Mouse (Mus musculus) heart, embryonic 15.5 days (tissue): ENCODE measurements around the gene Gse1. TPM values are rescaled to one million over a fixed set of nuclear protein-coding genes. Genes with fewer than 3 reads are reported as not detected.

Experiments
- ATAC-seq: fragments of 200-750 bp; cut with Nextera tagmentation; replicated peaks from 2 replicates; pipeline ENCODE4 v1.8.0; 2017; ENCODE audit warnings: low read depth, moderate TSS enrichment; ENCODE audit not compliant: insufficient number of reproducible peaks, insufficient read depth, low FRiP score
- H3K27ac ChIP-seq: fragments of 300-500 bp; sonication (generic); 2 replicates; pipeline ENCODE4 v1.5.1; 2015; ENCODE audit warnings: mild to moderate bottlenecking, inconsistent platforms
- H3K27me3 ChIP-seq: fragments of 300-500 bp; sonication (generic); 2 replicates; pipeline ENCODE4 v1.6.1; 2015; ENCODE audit warnings: inconsistent platforms
- H3K36me3 ChIP-seq: fragments of 300-500 bp; sonication (generic); 2 replicates; pipeline ENCODE4 v1.6.1; 2015; ENCODE audit warnings: mild to moderate bottlenecking, inconsistent platforms
- H3K4me1 ChIP-seq: fragments of 300-500 bp; sonication (generic); replicated peaks from 2 replicates; pipeline ENCODE4 v1.6.1; 2015; ENCODE audit warnings: inconsistent platforms
- H3K4me2 ChIP-seq: fragments of 300-500 bp; sonication (generic); 2 replicates; pipeline ENCODE4 v1.6.1; 2015; ENCODE audit warnings: inconsistent platforms, mild to moderate bottlenecking, moderate library complexity
- H3K4me3 ChIP-seq: fragments of 300-500 bp; sonication (generic); 2 replicates; pipeline ENCODE4 v1.5.1; 2015; ENCODE audit warnings: mild to moderate bottlenecking, inconsistent platforms
- H3K9ac ChIP-seq: fragments of 300-500 bp; sonication (generic); 2 replicates; pipeline ENCODE4 v1.6.1; 2015; ENCODE audit warnings: mild to moderate bottlenecking, inconsistent platforms
- H3K9me3 ChIP-seq: fragments of 300-500 bp; sonication (generic); replicated peaks from 2 replicates; pipeline ENCODE4 v1.6.1; 2016; ENCODE audit warnings: inconsistent platforms
- WGBS: fragments of 180-500 bp; shearing (Covaris S2); methylation state at CpG from one replicate; pipeline ENCODE4 v1.1.7; 2015; ENCODE audit warnings: mixed read lengths; 5-methylcytosine and 5-hydroxymethylcytosine counted together
- polyA plus RNA-seq: library from polyadenylated mRNA; unstranded; fragments of >200 nt; fragmentation: Nextera tagmentation; extraction: Ambion mirVana; gene quantifications from 2 replicates; pipeline ENCODE4 v1.2.1, GENCODE M21; 2015

Gene Gse1
- polyA plus RNA-seq, 1 experiment from 2014 or later = 8.9 TPM

GRCm38 (mm10) chr8:120338678-120339077, 110.4 kb downstream of the Gse1 start:
- no peak for ATAC-seq
- no peak overlapping the region for H3K4me3 ChIP-seq
- no peak overlapping the region for H3K9ac ChIP-seq
- whole genome bisulfite sequencing = 80% methylated on average over 7 of the region's 7 CpGs
- no peaks in the 10 kb centered on the region for H3K36me3 ChIP-seq
- H3K27ac ChIP-seq = no peak overlapping the region
- H3K9me3 ChIP-seq = no peaks in the 10 kb centered on the region
- no peak overlapping the region for H3K4me2 ChIP-seq
- peaks cover 4% of the 10 kb centered on the region; the same call in 1 of the 2 replicates for H3K27me3 ChIP-seq
- H3K4me1 ChIP-seq = peaks cover 58% of the 10 kb centered on the region

GRCm38 (mm10) chr8:120339743-120340142, 111.5 kb downstream of the Gse1 start:
- Histone ChIP-seq H3K4me3 (no peak overlapping the region), H3K4me1 (peaks cover 64% of the 10 kb centered on the region), H3K9ac (no peak overlapping the region), H3K4me2 (no peak overlapping the region), H3K27ac (peak overlapping the region; percentile 42), H3K9me3 (no peaks in the 10 kb centered on the region), H3K27me3 (peaks cover 4% of the 10 kb centered on the region; the same call in 1 of the 2 replicates), H3K36me3 (no peaks in the 10 kb centered on the region)
- 33% methylated on average over 7 of the region's 8 CpGs for WGBS
- ATAC-seq = peak; percentile 24; the same call in 1 of the 2 replicates

- 78% methylated on average over 10 of the region's 10 CpGs for WGBS
- Histone ChIP-seq H3K27ac (no peak overlapping the region), H3K36me3 (no peaks in the 10 kb centered on the region)
Observed at GRCm38 (mm10) chr8:120341124-120341523, 112.9 kb downstream of the Gse1 start.

GRCm38 (mm10) chr8:120342847-120343548, 114.7 kb downstream of the Gse1 start:
- WGBS = 50% methylated on average over 7 of the region's 7 CpGs
- no peak for ATAC-seq
- no peak overlapping the region for H3K4me3 ChIP-seq

More at GRCm38 (mm10) chr8:120341124-120341523, 112.9 kb downstream of the Gse1 start:
- no peak overlapping the region for H3K4me2 ChIP-seq
- no peak overlapping the region for H3K9ac ChIP-seq
- no peaks in the 10 kb centered on the region for H3K9me3 ChIP-seq
- H3K4me1 ChIP-seq = peaks cover 50% of the 10 kb centered on the region
- H3K4me3 ChIP-seq = no peak overlapping the region
- ATAC-seq = no peak
- peaks cover 4% of the 10 kb centered on the region; the same call in 1 of the 2 replicates for H3K27me3 ChIP-seq

GRCm38 (mm10) chr8:120343582-120343981, 115.3 kb downstream of the Gse1 start:
- Histone ChIP-seq H3K9ac (no peak overlapping the region), H3K27ac (peak overlapping the region; percentile 4), H3K9me3 (no peaks in the 10 kb centered on the region), H3K4me2 (no peak overlapping the region), H3K27me3 (no peaks in the 10 kb centered on the region), H3K36me3 (no peaks in the 10 kb centered on the region), H3K4me1 (peaks cover 46% of the 10 kb centered on the region), H3K4me3 (no peak overlapping the region)
- ATAC-seq = no peak
- 57% methylated on average over 12 of the region's 12 CpGs for WGBS

More at GRCm38 (mm10) chr8:120342847-120343548, 114.7 kb downstream of the Gse1 start:
- H3K36me3 ChIP-seq = no peaks in the 10 kb centered on the region
- peaks cover 46% of the 10 kb centered on the region for H3K4me1 ChIP-seq
- no peak overlapping the region for H3K4me2 ChIP-seq
- H3K9me3 ChIP-seq = no peaks in the 10 kb centered on the region
- H3K9ac ChIP-seq = no peak overlapping the region
- peak overlapping the region; percentile 4; the same call in 1 of the 2 replicates for H3K27ac ChIP-seq
- no peaks in the 10 kb centered on the region for H3K27me3 ChIP-seq

- no peak overlapping the region for H3K9ac ChIP-seq
- WGBS = 26% methylated on average over 4 of the region's 4 CpGs
- H3K9me3 ChIP-seq = no peaks in the 10 kb centered on the region
- H3K4me2 ChIP-seq = no peak overlapping the region
- no peak for ATAC-seq
- H3K36me3 ChIP-seq = no peaks in the 10 kb centered on the region
- H3K4me1 ChIP-seq = peaks cover 45% of the 10 kb centered on the region
- no peak overlapping the region for H3K4me3 ChIP-seq
- peak overlapping the region; percentile 4; the same call in 1 of the 2 replicates for H3K27ac ChIP-seq
- no peaks in the 10 kb centered on the region for H3K27me3 ChIP-seq
Observed at GRCm38 (mm10) chr8:120344166-120344565, 115.9 kb downstream of the Gse1 start.

GRCm38 (mm10) chr8:120344583-120344982, 116.3 kb downstream of the Gse1 start:
- Histone ChIP-seq H3K4me1 (peaks cover 41% of the 10 kb centered on the region), H3K9ac (no peak overlapping the region), H3K36me3 (no peaks in the 10 kb centered on the region), H3K4me2 (no peak overlapping the region), H3K27me3 (no peaks in the 10 kb centered on the region), H3K4me3 (no peak overlapping the region), H3K27ac (no peak overlapping the region), H3K9me3 (no peaks in the 10 kb centered on the region)
- no peak for ATAC-seq
- WGBS = 48% methylated on average over 13 of the region's 13 CpGs

GRCm38 (mm10) chr8:120347734-120348341, 119.6 kb downstream of the Gse1 start:
- Histone ChIP-seq H3K27me3 (no peaks in the 10 kb centered on the region), H3K4me1 (peaks cover 26% of the 10 kb centered on the region), H3K9ac (no peak overlapping the region), H3K4me2 (no peak overlapping the region), H3K36me3 (no peaks in the 10 kb centered on the region), H3K27ac (no peak overlapping the region), H3K4me3 (no peak overlapping the region), H3K9me3 (no peaks in the 10 kb centered on the region)
- WGBS = 85% methylated on average over 21 of the region's 21 CpGs
- no peak for ATAC-seq

GRCm38 (mm10) chr8:120348922-120349321, 120.7 kb downstream of the Gse1 start:
- ATAC-seq = no peak

GRCm38 (mm10) chr8:120351332-120352071, 123.2 kb downstream of the Gse1 start:
- Histone ChIP-seq H3K9ac (no peak overlapping the region), H3K9me3 (no peaks in the 10 kb centered on the region), H3K4me2 (no peak overlapping the region), H3K4me1 (peaks cover 7% of the 10 kb centered on the region), H3K4me3 (no peak overlapping the region), H3K27ac (no peak overlapping the region), H3K36me3 (no peaks in the 10 kb centered on the region), H3K27me3 (peaks cover 4% of the 10 kb centered on the region; the same call in 1 of the 2 replicates)
- ATAC-seq = no peak
- 57% methylated on average over 7 of the region's 7 CpGs for WGBS

More at GRCm38 (mm10) chr8:120348922-120349321, 120.7 kb downstream of the Gse1 start:
- H3K4me2 ChIP-seq = no peak overlapping the region
- no peak overlapping the region for H3K27ac ChIP-seq
- 63% methylated on average over 11 of the region's 11 CpGs for WGBS
- H3K4me1 ChIP-seq = peaks cover 15% of the 10 kb centered on the region
- H3K36me3 ChIP-seq = no peaks in the 10 kb centered on the region
- H3K4me3 ChIP-seq = no peak overlapping the region
- H3K9me3 ChIP-seq = no peaks in the 10 kb centered on the region
- no peak overlapping the region for H3K9ac ChIP-seq
- peaks cover 1% of the 10 kb centered on the region; the same call in 1 of the 2 replicates for H3K27me3 ChIP-seq

GRCm38 (mm10) chr8:120352096-120352495, 123.8 kb downstream of the Gse1 start:
- no peak overlapping the region for H3K4me2 ChIP-seq
- WGBS = 61% methylated on average over 10 of the region's 10 CpGs

More at GRCm38 (mm10) chr8:120352096-120352495, 123.8 kb downstream of the Gse1 start:
- Histone ChIP-seq H3K27ac (no peak overlapping the region), H3K9ac (no peak overlapping the region), H3K4me1 (peaks cover 7% of the 10 kb centered on the region), H3K36me3 (no peaks in the 10 kb centered on the region), H3K27me3 (peaks cover 4% of the 10 kb centered on the region; the same call in 1 of the 2 replicates), H3K9me3 (no peaks in the 10 kb centered on the region), H3K4me3 (no peak overlapping the region)
- ATAC-seq = no peak
